Mouse (Mus musculus) thymus, adult 2 months (tissue): ENCODE measurements at regions not wholly inside any gene's neighbourhood (a gene's known extent, or its start where the extent isn't known, plus 50 kb on each side); places are given as distances from the start of the nearest gene placed in this dataset.

ENCODE experiments used
- DNase-seq: peaks from one replicate; pipeline ENCODE4 v3.0.0; 2021
- H3K27ac ChIP-seq: fragments of 200-500 bp; 2 replicates; pipeline ENCODE4 v1.5.1; 2012; ENCODE audit warnings: low read length, control low read depth; ENCODE audit not compliant: control insufficient read depth, insufficient read depth
- H3K27me3 ChIP-seq: fragments of 200-500 bp; 2 replicates; pipeline ENCODE4 v1.6.1; 2012; ENCODE audit warnings: mild to moderate bottlenecking, low read length, moderate library complexity, mixed read lengths; ENCODE audit not compliant: control insufficient read depth, insufficient read depth
- H3K36me3 ChIP-seq: fragments of 200-500 bp; 2 replicates; pipeline ENCODE4 v1.6.1; 2012; ENCODE audit warnings: mild to moderate bottlenecking, low read length, moderate library complexity; ENCODE audit not compliant: control insufficient read depth, insufficient read depth
- H3K4me1 ChIP-seq: fragments of 200-500 bp; replicated peaks from 2 replicates; pipeline ENCODE4 v1.6.1; 2012; ENCODE audit warnings: low read length; ENCODE audit not compliant: control insufficient read depth, insufficient read depth
- H3K4me3 ChIP-seq: fragments of 200-500 bp; 2 replicates; pipeline ENCODE4 v1.5.1; 2012; ENCODE audit warnings: mild to moderate bottlenecking, low read length, control low read depth, moderate library complexity; ENCODE audit not compliant: control insufficient read depth, insufficient read depth
- CTCF ChIP-seq: fragments of 200-500 bp; IDR thresholded peaks from 2 replicates; pipeline ENCODE4 v1.5.1; 2012; ENCODE audit warnings: mild to moderate bottlenecking, control low read depth, low read length, moderate library complexity, borderline replicate concordance; ENCODE audit not compliant: control insufficient read depth, poor library complexity, insufficient read depth; ENCODE audit errors: extremely low read depth
- POLR2A ChIP-seq: fragments of 200-500 bp; IDR thresholded peaks from 2 replicates; pipeline ENCODE4 v1.6.1; 2012; ENCODE audit warnings: mild to moderate bottlenecking, low read length, control low read depth, moderate library complexity; ENCODE audit not compliant: control insufficient read depth, poor library complexity, insufficient read depth; ENCODE audit errors: extremely low read depth
- WGBS: fragments of 180-500 bp; shearing (Covaris S2); methylation state at CpG from one replicate; pipeline ENCODE4 v1.1.7; 2018; 5-methylcytosine and 5-hydroxymethylcytosine counted together

DNA sequence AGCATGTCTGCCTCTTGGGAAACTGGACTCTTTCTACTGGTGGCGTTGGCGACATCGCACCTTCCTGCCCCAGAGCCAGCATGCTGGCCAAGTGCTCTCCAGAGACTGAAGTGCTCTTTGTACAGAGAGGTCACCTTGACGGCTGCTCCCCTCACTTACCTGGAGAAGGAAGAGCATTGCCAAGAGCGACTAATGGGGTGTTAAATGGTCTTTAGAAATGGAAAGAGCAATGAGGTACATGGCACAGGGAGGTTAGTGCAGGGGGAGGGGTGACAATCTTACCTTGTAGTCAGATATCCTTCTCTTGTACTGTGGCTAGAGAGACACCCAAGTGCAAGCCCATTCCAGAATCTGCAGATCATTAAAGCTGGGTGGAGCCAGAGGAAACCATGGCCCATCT lies 220.8 kb upstream of the Cdh13 start:
- no peak for TF ChIP-seq CTCF
- TF ChIP-seq POLR2A: no peak
- no peak overlapping the region for H3K4me3 ChIP-seq
- 71% methylated on average over 5 of the region's 5 CpGs for WGBS
- no peak for DNase-seq
- H3K4me1 ChIP-seq: no peaks in the 10 kb centered on the region
- no peaks in the 10 kb centered on the region for H3K27me3 ChIP-seq
- H3K36me3 ChIP-seq: no peaks in the 10 kb centered on the region
- H3K27ac ChIP-seq: no peak overlapping the region

DNA sequence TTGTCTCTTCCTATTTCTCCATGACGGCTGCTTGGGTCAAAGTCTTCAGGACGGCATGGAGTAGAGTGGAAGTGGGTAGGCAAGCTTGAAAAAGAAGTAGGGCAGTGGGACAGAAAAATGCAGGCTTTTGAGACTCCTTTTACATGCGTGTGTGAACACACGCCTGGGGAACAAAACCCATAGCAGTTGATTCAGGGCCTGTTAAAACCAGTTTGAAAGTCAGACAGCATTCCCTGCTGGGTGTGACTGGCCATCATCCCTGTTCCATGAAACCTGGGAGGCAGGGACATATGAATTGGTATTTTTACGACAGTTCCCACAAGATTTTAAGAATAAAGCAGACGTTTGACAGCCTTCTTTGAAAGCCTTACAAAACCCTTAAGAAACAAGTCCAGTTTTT lies 226.8 kb upstream of the Cdh13 start:
- DNase-seq: no peak
- H3K4me1 ChIP-seq: no peaks in the 10 kb centered on the region
- no peak overlapping the region for H3K27ac ChIP-seq
- no peak for TF ChIP-seq POLR2A
- no peak for TF ChIP-seq CTCF
- 89% methylated on average over 6 of the region's 6 CpGs for WGBS
- no peaks in the 10 kb centered on the region for H3K27me3 ChIP-seq
- H3K4me3 ChIP-seq: no peak overlapping the region
- no peaks in the 10 kb centered on the region for H3K36me3 ChIP-seq

DNA sequence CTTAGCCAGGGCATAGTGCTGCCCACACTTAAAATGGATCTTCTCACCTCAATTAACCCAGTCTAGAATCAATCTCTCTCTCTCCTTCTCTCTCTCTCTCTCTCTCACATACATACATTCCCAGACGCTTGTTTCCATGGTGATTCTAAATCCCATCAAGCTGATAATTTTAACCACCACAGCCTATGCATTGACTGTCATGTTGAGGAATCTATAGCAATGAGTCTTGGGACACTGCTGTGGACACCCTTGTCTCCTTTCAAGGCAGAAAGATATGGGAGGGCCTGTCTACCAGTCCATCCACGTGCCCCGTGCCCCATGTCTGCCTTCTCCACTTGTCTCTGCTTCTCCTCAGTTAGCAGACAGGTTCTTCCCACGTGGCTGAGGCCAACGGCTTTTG lies 228.0 kb upstream of the Cdh13 start:
- Histone ChIP-seq H3K4me3 (no peak overlapping the region), H3K4me1 (no peaks in the 10 kb centered on the region), H3K36me3 (no peaks in the 10 kb centered on the region), H3K27ac (no peak overlapping the region), H3K27me3 (no peaks in the 10 kb centered on the region)
- 81% methylated on average over 5 of the region's 5 CpGs for WGBS
- TF ChIP-seq CTCF (no peak), POLR2A (no peak)
- DNase-seq: no peak

DNA sequence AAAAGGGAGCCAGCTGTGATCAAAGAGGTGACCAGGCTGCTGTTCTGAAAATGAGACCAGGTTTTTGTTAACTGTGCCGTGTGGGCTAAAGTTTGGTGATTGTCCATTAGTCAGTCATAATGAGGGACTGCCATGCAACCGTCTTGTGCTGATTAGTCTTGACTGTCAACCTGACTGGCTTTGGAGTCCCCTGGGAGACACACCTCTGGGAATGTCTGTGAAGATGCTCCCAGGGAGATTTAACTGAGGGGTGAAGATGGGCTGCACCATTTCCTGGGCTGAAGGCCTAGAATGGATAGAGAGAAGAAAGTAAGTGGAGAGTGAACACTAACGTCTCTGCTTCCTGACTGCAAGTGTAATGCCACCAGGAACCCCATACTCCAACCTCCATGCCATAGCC lies 233.1 kb upstream of the Cdh13 start:
- Histone ChIP-seq H3K27me3 (no peaks in the 10 kb centered on the region), H3K27ac (no peak overlapping the region), H3K4me3 (no peak overlapping the region), H3K4me1 (no peaks in the 10 kb centered on the region), H3K36me3 (no peaks in the 10 kb centered on the region)
- 92% methylated on average over 3 of the region's 3 CpGs for WGBS
- no peak for DNase-seq
- no peak for TF ChIP-seq CTCF
- TF ChIP-seq POLR2A: no peak

DNA sequence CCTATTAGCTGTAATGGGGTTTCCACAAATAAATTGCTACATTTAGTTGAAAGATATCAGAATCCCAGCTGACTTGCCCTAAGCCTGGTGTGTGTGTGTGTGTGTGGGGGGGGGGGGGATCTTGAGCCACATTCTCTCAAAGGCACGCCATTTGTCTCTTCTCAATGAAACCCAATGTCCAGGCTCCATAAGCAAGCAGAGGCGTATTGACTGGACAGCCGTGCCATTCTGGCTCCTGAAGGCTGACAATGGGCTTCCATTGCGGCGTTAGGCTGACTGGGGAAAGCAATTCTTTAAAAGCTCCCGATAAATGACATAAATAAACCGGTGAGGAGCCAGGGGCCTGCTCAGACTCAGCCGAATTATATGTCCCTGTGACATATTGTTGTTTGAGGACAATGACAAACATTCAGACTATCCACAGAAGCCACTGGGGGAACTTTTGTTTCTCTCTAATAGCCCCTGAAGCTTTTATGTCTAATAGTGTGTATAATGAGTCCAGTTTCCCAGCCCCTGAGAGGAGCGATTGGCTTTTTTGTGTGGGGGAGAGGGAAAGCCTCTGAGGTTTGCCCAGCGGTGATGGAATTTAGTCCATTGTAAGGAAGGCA lies 240.6 kb upstream of the Mphosph6 start:
- no peaks in the 10 kb centered on the region for H3K4me1 ChIP-seq
- H3K36me3 ChIP-seq: no peaks in the 10 kb centered on the region
- WGBS: 92% methylated on average over 10 of the region's 10 CpGs
- TF ChIP-seq POLR2A (no peak), CTCF (no peak)
- no peak overlapping the region for H3K27ac ChIP-seq
- DNase-seq: no peak
- H3K4me3 ChIP-seq: no peak overlapping the region
- H3K27me3 ChIP-seq: no peaks in the 10 kb centered on the region

DNA sequence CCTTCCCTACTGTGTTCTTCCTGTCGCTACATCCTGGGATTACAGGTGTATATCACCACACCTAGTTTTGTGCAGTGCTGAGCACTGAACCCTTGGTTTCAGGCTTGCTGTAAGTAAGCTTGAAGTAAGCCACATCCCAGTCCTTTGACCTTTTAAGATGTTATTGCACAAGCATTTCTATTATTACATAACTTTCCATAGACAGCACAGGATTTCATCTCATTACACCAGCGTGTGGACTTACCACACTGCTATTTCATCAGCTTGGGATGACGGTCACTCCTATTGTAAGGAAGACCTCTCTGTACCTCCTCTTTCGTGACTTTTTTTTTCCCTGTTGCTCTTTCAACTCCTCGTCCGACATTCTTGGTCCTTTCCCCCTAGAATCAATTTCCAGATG lies 239.5 kb upstream of the Mphosph6 start:
- H3K4me1 ChIP-seq: no peaks in the 10 kb centered on the region
- no peaks in the 10 kb centered on the region for H3K27me3 ChIP-seq
- 88% methylated on average over 6 of the region's 6 CpGs for WGBS
- no peak overlapping the region for H3K27ac ChIP-seq
- no peak overlapping the region for H3K4me3 ChIP-seq
- DNase-seq: no peak
- H3K36me3 ChIP-seq: no peaks in the 10 kb centered on the region
- no peak for TF ChIP-seq POLR2A
- no peak for TF ChIP-seq CTCF

DNA sequence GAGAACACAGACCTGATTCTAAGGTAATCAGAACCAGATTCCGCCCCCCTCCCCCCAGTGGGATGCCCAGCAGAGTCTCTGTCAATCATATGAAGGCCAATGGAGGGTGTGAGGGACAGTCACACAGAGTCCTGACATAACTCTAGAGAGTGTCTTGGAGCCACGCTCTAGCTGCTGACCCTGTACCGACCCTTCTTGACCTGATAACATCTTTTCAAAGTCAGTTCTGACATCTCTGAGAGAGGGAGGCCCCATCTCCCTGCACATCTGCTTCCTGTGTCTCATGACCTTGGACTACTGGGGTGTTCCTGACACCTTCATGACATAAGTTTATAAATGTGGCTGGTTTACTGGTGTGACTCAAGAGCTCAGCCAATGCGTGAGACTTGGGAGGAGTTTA lies 236.1 kb upstream of the Mphosph6 start:
- no peak for TF ChIP-seq CTCF
- 75% methylated on average over 4 of the region's 4 CpGs for WGBS
- no peaks in the 10 kb centered on the region for H3K27me3 ChIP-seq
- no peaks in the 10 kb centered on the region for H3K4me1 ChIP-seq
- H3K27ac ChIP-seq: no peak overlapping the region
- no peak for DNase-seq
- no peak overlapping the region for H3K4me3 ChIP-seq
- H3K36me3 ChIP-seq: no peaks in the 10 kb centered on the region
